Mouse (Mus musculus): Measurements from ENCODE around the gene 6030452D12Rik. TPM values are rescaled to one million over a fixed set of nuclear protein-coding genes. Genes with fewer than 3 reads are reported as not detected.

Gene 6030452D12Rik
- total and polyA plus RNA-seq, 2 experiments from 2014 or later = not detected

GRCm38 (mm10) chr8:106509079-106509780 is 8.9 kb downstream of the 6030452D12Rik start:
- Histone ChIP-seq H3K27ac (ENCODE audit: low read depth, low read length) (no peak overlapping the region), H3K9ac (no peak overlapping the region), H3K9me3 (ENCODE audit: low read length) (no peaks in the 10 kb centered on the region), H3K4me2 (ENCODE audit: low read depth) (no peak overlapping the region), H3K4me3 (ENCODE audit: low read depth, low read length) (no peak overlapping the region), H3K4me1 (ENCODE audit: insufficient read depth) (peaks cover 10% of the 10 kb centered on the region; the same call in 1 of the 2 replicates), H3K36me3 (ENCODE audit: insufficient read depth) (no peaks in the 10 kb centered on the region), H3K27me3 (ENCODE audit: insufficient read depth, low read length) (peaks cover 57% of the 10 kb centered on the region)
- no peak for TF ChIP-seq CTCF (IDR thresholded peaks at IDR 0.05; ENCODE audit: low read depth)
- no peak for DNase-seq
- no peak for ATAC-seq
- WGBS = 44% methylated on average over 8 of the region's 8 CpGs

- Histone ChIP-seq H3K36me3 (ENCODE audit: insufficient read depth) (no peaks in the 10 kb centered on the region), H3K9me3 (ENCODE audit: low read length) (no peaks in the 10 kb centered on the region), H3K27ac (ENCODE audit: low read depth, low read length) (no peak within 1 kb of the TSS), H3K4me2 (ENCODE audit: low read depth) (peak within 1 kb of the TSS; percentile 47), H3K27me3 (ENCODE audit: insufficient read depth, low read length) (peaks cover 57% of the 10 kb centered on the region), H3K4me3 (ENCODE audit: low read depth, low read length) (peak within 1 kb of the TSS; percentile 33), H3K4me1 (ENCODE audit: insufficient read depth) (peaks cover 10% of the 10 kb centered on the region; the same call in 1 of the 2 replicates), H3K9ac (no peak within 1 kb of the TSS)
- DNase-seq (peak; percentile 36), ATAC-seq (peak; percentile 42; the same call in 1 of the 2 replicates)
- TF ChIP-seq CTCF (IDR thresholded peaks at IDR 0.05; ENCODE audit: low read depth) = no peak
- under 1% methylated on average over 34 of the region's 34 CpGs for WGBS
Observed at GRCm38 (mm10) chr8:106510365-106510975, 10.1 kb downstream of the 6030452D12Rik start, which contains the start of gene Cdh3. Cdh3 (plus strand) TSS chr8:106510891.

GRCm38 (mm10) chr8:106511065-106511501 is 10.8 kb downstream of the 6030452D12Rik start:
- WGBS = 4% methylated on average over 22 of the region's 22 CpGs
- ATAC-seq (peak; percentile 25), DNase-seq (no peak)
- TF ChIP-seq CTCF (IDR thresholded peaks at IDR 0.05; ENCODE audit: low read depth) = no peak
- Histone ChIP-seq H3K9ac (no peak overlapping the region), H3K4me3 (ENCODE audit: low read depth, low read length) (peak overlapping the region; percentile 33), H3K9me3 (ENCODE audit: low read length) (no peaks in the 10 kb centered on the region), H3K27ac (ENCODE audit: low read depth, low read length) (no peak overlapping the region), H3K4me2 (ENCODE audit: low read depth) (peak overlapping the region; percentile 47), H3K36me3 (ENCODE audit: insufficient read depth) (no peaks in the 10 kb centered on the region), H3K4me1 (ENCODE audit: insufficient read depth) (peaks cover 10% of the 10 kb centered on the region; the same call in 1 of the 2 replicates), H3K27me3 (ENCODE audit: insufficient read depth, low read length) (peaks cover 57% of the 10 kb centered on the region)

GRCm38 (mm10) chr8:106511531-106512041 is 11.3 kb downstream of the 6030452D12Rik start:
- 2% methylated on average over 30 of the region's 30 CpGs for WGBS
- Histone ChIP-seq H3K9ac (no peak overlapping the region), H3K9me3 (ENCODE audit: low read length) (no peaks in the 10 kb centered on the region), H3K36me3 (ENCODE audit: insufficient read depth) (no peaks in the 10 kb centered on the region), H3K27me3 (ENCODE audit: insufficient read depth, low read length) (peaks cover 53% of the 10 kb centered on the region), H3K4me1 (ENCODE audit: insufficient read depth) (peaks cover 10% of the 10 kb centered on the region; the same call in 1 of the 2 replicates), H3K4me3 (ENCODE audit: low read depth, low read length) (peak overlapping the region; percentile 33), H3K27ac (ENCODE audit: low read depth, low read length) (no peak overlapping the region), H3K4me2 (ENCODE audit: low read depth) (peak overlapping the region; percentile 47)
- ATAC-seq (no peak; the same call in 1 of the 2 replicates), DNase-seq (no peak)
- TF ChIP-seq CTCF (IDR thresholded peaks at IDR 0.05; ENCODE audit: low read depth) = no peak

- no peak overlapping the region for H3K4me2 ChIP-seq (ENCODE audit: low read depth)
- ATAC-seq = no peak
- no peaks in the 10 kb centered on the region for H3K9me3 ChIP-seq (ENCODE audit: low read length)
- peaks cover 10% of the 10 kb centered on the region; the same call in 1 of the 2 replicates for H3K4me1 ChIP-seq (ENCODE audit: insufficient read depth)
- WGBS = 53% methylated on average over 7 of the region's 7 CpGs
- no peaks in the 10 kb centered on the region for H3K36me3 ChIP-seq (ENCODE audit: insufficient read depth)
- no peak overlapping the region for H3K9ac ChIP-seq
- no peak overlapping the region for H3K27ac ChIP-seq (ENCODE audit: low read depth, low read length)
- no peak for DNase-seq
- H3K4me3 ChIP-seq (ENCODE audit: low read depth, low read length) = no peak overlapping the region
- H3K27me3 ChIP-seq (ENCODE audit: insufficient read depth, low read length) = peaks cover 46% of the 10 kb centered on the region
- no peak for TF ChIP-seq CTCF (IDR thresholded peaks at IDR 0.05; ENCODE audit: low read depth)
Observed at GRCm38 (mm10) chr8:106512475-106513150, 12.3 kb downstream of the 6030452D12Rik start.

GRCm38 (mm10) chr8:106515946-106516479 is 15.7 kb downstream of the 6030452D12Rik start:
- no peak overlapping the region for H3K27ac ChIP-seq (ENCODE audit: low read depth, low read length)
- no peaks in the 10 kb centered on the region for H3K9me3 ChIP-seq (ENCODE audit: low read length)
- no peak for TF ChIP-seq CTCF (IDR thresholded peaks at IDR 0.05; ENCODE audit: low read depth)
- ATAC-seq (no peak), DNase-seq (no peak)
- no peak overlapping the region for H3K4me3 ChIP-seq (ENCODE audit: low read depth, low read length)
- no peaks in the 10 kb centered on the region for H3K36me3 ChIP-seq (ENCODE audit: insufficient read depth)
- H3K27me3 ChIP-seq (ENCODE audit: insufficient read depth, low read length) = peaks cover 22% of the 10 kb centered on the region
- 16% methylated on average over 1 of the region's 1 CpGs for WGBS
- H3K4me2 ChIP-seq (ENCODE audit: low read depth) = no peak overlapping the region
- peaks cover 5% of the 10 kb centered on the region; the same call in 1 of the 2 replicates for H3K4me1 ChIP-seq (ENCODE audit: insufficient read depth)
- H3K9ac ChIP-seq = no peak overlapping the region
